Comparison of ENCODE assay signal across 1 mouse cellular context in genomic region chr2:29102416-29103377, GRCm38 (mm10). TPM values are rescaled to one million over a fixed set of nuclear protein-coding genes. Genes with fewer than 3 reads are reported as not detected.
"Had no signal": no experiment of that assay in that cellular context is flagged by ENCODE, and none has a peak within 500 bp of the region (broad histone marks: within the 10 kb centered on the region; RNA-seq: fewer than 3 reads in every experiment).

No protein-coding gene starts in this region.

RNA-seq across cellular contexts. Expression of gene Cfap77, which starts 47.8 kb away (rescaled TPM):
- polyA plus RNA-seq: liver, embryonic 15.5 days had no signal
